Mouse (Mus musculus) heart, postnatal 0 days (tissue): ENCODE measurements at regions not wholly inside any gene's neighbourhood (a gene's known extent, or its start where the extent isn't known, plus 50 kb on each side); places are given as distances from the start of the nearest gene placed in this dataset.
A peak's percentile ranks its signal among the peaks of the same experiment; 100 is the strongest.

Source experiments
- ATAC-seq: fragments of 200-750 bp; cut with Nextera tagmentation; 2 replicates; pipeline ENCODE4 v1.8.0; 2017; ENCODE audit warnings: low read depth, moderate number of reproducible peaks, moderate library complexity; ENCODE audit not compliant: insufficient read depth
- DNase-seq: peaks from one replicate; pipeline ENCODE4 v3.0.0-alpha.2; 2016; ENCODE audit warnings: low spot score
- H3K27ac ChIP-seq: fragments of 300-500 bp; sonication (generic); 2 replicates; pipeline ENCODE4 v1.5.1; 2014; ENCODE audit warnings: low read depth, mild to moderate bottlenecking
- H3K27me3 ChIP-seq: fragments of 300-500 bp; sonication (generic); 2 replicates; pipeline ENCODE4 v1.6.1; 2014; ENCODE audit warnings: low read length, mixed read lengths; ENCODE audit not compliant: control insufficient read depth, insufficient read depth
- H3K36me3 ChIP-seq: fragments of 300-500 bp; sonication (generic); replicated peaks from 2 replicates; pipeline ENCODE4 v1.6.1; 2014; ENCODE audit warnings: low read length, mixed read lengths; ENCODE audit not compliant: control insufficient read depth, insufficient read depth
- H3K4me1 ChIP-seq: fragments of 300-500 bp; sonication (generic); 2 replicates; pipeline ENCODE4 v1.6.1; 2014; ENCODE audit warnings: antibody characterized with exemption; ENCODE audit not compliant: control insufficient read depth, insufficient read depth
- H3K4me2 ChIP-seq: fragments of 300-500 bp; sonication (generic); 2 replicates; pipeline ENCODE4 v1.6.1; 2014; ENCODE audit warnings: low read depth, mild to moderate bottlenecking, low read length, moderate library complexity
- H3K4me3 ChIP-seq: fragments of 300-500 bp; sonication (generic); 2 replicates; pipeline ENCODE4 v1.5.1; 2014; ENCODE audit warnings: low read depth, low read length
- H3K9ac ChIP-seq: fragments of 300-500 bp; sonication (generic); replicated peaks from 2 replicates; pipeline ENCODE4 v1.6.1; 2014; ENCODE audit warnings: low read depth, low read length, mixed read lengths
- H3K9me3 ChIP-seq: fragments of 300-500 bp; sonication (generic); replicated peaks from 2 replicates; pipeline ENCODE4 v1.6.1; 2016; ENCODE audit warnings: low read length; ENCODE audit not compliant: control insufficient read depth
- CTCF ChIP-seq: IDR thresholded peaks from 2 replicates; pipeline ENCODE4 v1.5.1; 2016; ENCODE audit warnings: antibody characterized with exemption, control low read depth, low read depth
- EP300 ChIP-seq: IDR thresholded peaks from 2 replicates; pipeline ENCODE4 v1.6.1; 2016; ENCODE audit warnings: antibody characterized with exemption, low read depth
- WGBS: fragments of 180-500 bp; shearing (Covaris S2); extraction: QIAGEN DNeasy Blood & Tissue Kit; methylation state at CpG from one replicate; pipeline ENCODE4 v1.1.7; 2014; 5-methylcytosine and 5-hydroxymethylcytosine counted together

GRCm38 (mm10) chr1:50651974-50652665 is 248.3 kb upstream of the Tmeff2 start:
- Histone ChIP-seq H3K4me2 (no peak overlapping the region), H3K36me3 (no peaks in the 10 kb centered on the region), H3K27ac (no peak overlapping the region), H3K27me3 (no peaks in the 10 kb centered on the region), H3K4me1 (no peaks in the 10 kb centered on the region), H3K4me3 (no peak overlapping the region), H3K9me3 (no peaks in the 10 kb centered on the region), H3K9ac (no peak overlapping the region)
- no peak for TF ChIP-seq EP300
- no peak for TF ChIP-seq CTCF
- ATAC-seq: no peak
- no peak for DNase-seq
- WGBS: 53% methylated on average over 3 of the region's 3 CpGs

- Histone ChIP-seq H3K4me3 (no peak overlapping the region), H3K9ac (no peak overlapping the region), H3K4me2 (no peak overlapping the region), H3K27ac (no peak overlapping the region), H3K4me1 (no peaks in the 10 kb centered on the region), H3K36me3 (no peaks in the 10 kb centered on the region), H3K27me3 (no peaks in the 10 kb centered on the region), H3K9me3 (no peaks in the 10 kb centered on the region)
- no peak for DNase-seq
- no peak for ATAC-seq
- WGBS: 74% methylated on average over 3 of the region's 3 CpGs
- TF ChIP-seq EP300: no peak
- TF ChIP-seq CTCF: no peak
Observed at GRCm38 (mm10) chr1:50665139-50665538, 235.3 kb upstream of the Tmeff2 start.

- Histone ChIP-seq H3K4me1 (no peaks in the 10 kb centered on the region), H3K4me2 (no peak overlapping the region), H3K36me3 (no peaks in the 10 kb centered on the region), H3K27me3 (no peaks in the 10 kb centered on the region), H3K4me3 (no peak overlapping the region), H3K27ac (no peak overlapping the region), H3K9me3 (no peaks in the 10 kb centered on the region), H3K9ac (no peak overlapping the region)
- DNase-seq (no peak), ATAC-seq (no peak)
- TF ChIP-seq CTCF (no peak), EP300 (no peak)
- 49% methylated on average over 3 of the region's 3 CpGs for WGBS
Observed at GRCm38 (mm10) chr1:50682971-50683370, 217.5 kb upstream of the Tmeff2 start.

GRCm38 (mm10) chr1:50685361-50685760 is 215.1 kb upstream of the Tmeff2 start:
- ATAC-seq (no peak), DNase-seq (no peak)
- H3K9me3 ChIP-seq: no peaks in the 10 kb centered on the region
- no peak overlapping the region for H3K9ac ChIP-seq
- H3K4me1 ChIP-seq: no peaks in the 10 kb centered on the region
- TF ChIP-seq EP300 (no peak), CTCF (no peak)
- no peak overlapping the region for H3K4me3 ChIP-seq
- no peaks in the 10 kb centered on the region for H3K27me3 ChIP-seq
- no peak overlapping the region for H3K27ac ChIP-seq
- 70% methylated on average over 2 of the region's 2 CpGs for WGBS
- no peaks in the 10 kb centered on the region for H3K36me3 ChIP-seq
- H3K4me2 ChIP-seq: no peak overlapping the region

- H3K4me2 ChIP-seq: no peak overlapping the region
- H3K27me3 ChIP-seq: no peaks in the 10 kb centered on the region
- DNase-seq: peak; percentile 65
- peak; percentile 93 for ATAC-seq
- WGBS: 27% methylated on average over 1 of the region's 1 CpGs
- H3K4me3 ChIP-seq: no peak overlapping the region
- no peaks in the 10 kb centered on the region; the same call in 1 of the 2 replicates for H3K4me1 ChIP-seq
- H3K27ac ChIP-seq: peak overlapping the region; percentile 82
- H3K9me3 ChIP-seq: no peaks in the 10 kb centered on the region
- TF ChIP-seq CTCF: no peak
- 0 out of 2 replicates have a peak, but pooled peaks have one; percentile 37 for TF ChIP-seq EP300
- no peaks in the 10 kb centered on the region for H3K36me3 ChIP-seq
- H3K9ac ChIP-seq: no peak overlapping the region
Observed at GRCm38 (mm10) chr1:50696916-50697315, 203.5 kb upstream of the Tmeff2 start.
